Mouse (Mus musculus): Measurements from ENCODE around the gene C1qtnf6. TPM values are rescaled to one million over a fixed set of nuclear protein-coding genes. Genes with fewer than 3 reads are reported as not detected.

Gene C1qtnf6
- polyA plus RNA-seq, 1 experiment = 31.2 TPM

DNA sequence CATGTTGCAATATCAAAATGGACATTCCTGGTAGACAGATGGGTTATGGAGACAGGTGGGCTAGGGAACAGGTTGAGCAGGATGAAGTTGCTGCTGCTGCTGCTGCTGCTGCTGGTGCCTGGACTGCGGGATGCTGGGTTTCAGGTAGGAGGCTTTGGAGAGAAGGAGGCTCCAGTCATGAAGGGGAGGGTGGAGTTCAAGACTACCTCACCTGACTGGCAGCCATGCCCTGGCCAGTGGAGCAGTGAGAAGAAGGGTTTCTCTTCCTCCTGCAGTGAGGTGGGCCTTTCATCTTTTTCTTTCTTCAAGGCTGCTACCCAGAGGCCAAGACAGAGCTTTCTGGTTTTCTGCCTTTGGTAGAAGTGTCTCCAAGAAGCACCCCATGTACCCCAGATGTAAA lies 54.3 kb downstream of the C1qtnf6 start:
- H3K36me3 ChIP-seq (replicated peaks; ENCODE audit: low read length) = no peaks in the 10 kb centered on the region
- H3K4me3 ChIP-seq (replicated peaks) = no peak overlapping the region
- no peaks in the 10 kb centered on the region for H3K9me3 ChIP-seq
- TF ChIP-seq FLI1 (IDR thresholded peaks at IDR 0.05; ENCODE audit: low read length) (no peak), GATA1 (IDR thresholded peaks at IDR 0.05; ENCODE audit: borderline replicate concordance, low read length) (no peak)
- peaks cover 83% of the 10 kb centered on the region for H3K27me3 ChIP-seq (replicated peaks)
- peaks cover 24% of the 10 kb centered on the region for H3K4me1 ChIP-seq

DNA sequence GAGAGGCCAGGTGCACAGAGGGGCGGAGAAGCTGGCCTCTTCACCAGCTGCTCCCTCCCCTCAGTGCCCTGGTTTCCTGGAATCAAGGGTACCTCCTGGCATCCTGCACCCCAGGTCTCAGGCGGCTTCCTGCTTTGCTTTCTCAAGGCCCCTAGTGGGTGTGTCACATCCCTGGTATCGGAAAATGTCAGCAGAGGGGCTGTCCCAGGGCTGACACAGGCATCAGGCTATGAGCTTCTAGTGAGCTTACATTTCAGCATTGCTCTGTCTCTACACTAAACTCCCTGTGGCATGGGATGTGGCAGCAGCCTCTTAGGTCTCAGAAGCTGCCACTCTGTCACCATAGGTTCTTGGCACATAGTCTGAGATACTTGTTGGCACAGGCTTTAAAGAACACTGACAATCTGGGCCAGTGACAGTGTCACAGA lies 55.6 kb downstream of the C1qtnf6 start:
- Histone ChIP-seq H3K4me1 (peaks cover 12% of the 10 kb centered on the region; the same call in 1 of the 2 replicates), H3K27me3 (replicated peaks) (peaks cover 83% of the 10 kb centered on the region), H3K4me3 (replicated peaks) (no peak overlapping the region), H3K36me3 (replicated peaks; ENCODE audit: low read length) (no peaks in the 10 kb centered on the region), H3K9me3 (no peaks in the 10 kb centered on the region)
- TF ChIP-seq FLI1 (IDR thresholded peaks at IDR 0.05; ENCODE audit: low read length) = no peak
- TF ChIP-seq GATA1 (IDR thresholded peaks at IDR 0.05; ENCODE audit: borderline replicate concordance, low read length) = no peak

DNA sequence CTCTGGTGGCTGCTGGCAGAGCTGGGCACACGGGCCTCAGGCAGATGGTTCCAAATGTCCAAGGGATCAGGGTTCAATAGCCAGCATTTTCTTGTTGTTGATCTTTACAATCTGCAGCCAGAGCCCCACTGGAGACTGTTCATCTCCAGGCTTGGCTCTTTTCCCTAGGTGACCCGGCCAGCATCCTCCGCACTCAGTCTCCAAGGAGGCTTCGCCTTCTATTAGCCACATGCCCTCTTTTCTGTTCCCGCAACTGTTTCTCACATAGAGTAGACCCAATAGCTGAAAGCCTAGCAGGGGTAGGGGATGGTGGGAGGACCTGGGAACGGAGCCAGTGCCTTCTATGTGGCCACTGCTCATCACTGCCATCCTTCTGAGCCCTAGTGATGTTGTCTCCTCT lies 57.8 kb downstream of the C1qtnf6 start:
- H3K27me3 ChIP-seq (replicated peaks) = peaks cover 84% of the 10 kb centered on the region
- no peaks in the 10 kb centered on the region for H3K9me3 ChIP-seq
- no peaks in the 10 kb centered on the region for H3K36me3 ChIP-seq (replicated peaks; ENCODE audit: low read length)
- TF ChIP-seq FLI1 (IDR thresholded peaks at IDR 0.05; ENCODE audit: low read length) (no peak), GATA1 (IDR thresholded peaks at IDR 0.05; ENCODE audit: borderline replicate concordance, low read length) (no peak)
- H3K4me1 ChIP-seq = peaks cover 9% of the 10 kb centered on the region; the same call in 1 of the 2 replicates
- H3K4me3 ChIP-seq (replicated peaks) = no peak overlapping the region

Other genes starting within 250 kb of the C1qtnf6 start
- gene Csf2rb2, start 225.7 kb downstream of the C1qtnf6 start, polyA plus RNA-seq (2012; ENCODE audit: insufficient read depth, low replicate concordance) = 47.0 and 75.8 TPM in 2 replicates
- 80.6 and 123 TPM in 2 replicates for gene Csf2rb, start 205.7 kb downstream of the C1qtnf6 start, polyA plus RNA-seq (2012; ENCODE audit: insufficient read depth, low replicate concordance)
- not detected in 2 replicates for gene Tex33, start 135.5 kb downstream of the C1qtnf6 start, polyA plus RNA-seq (2012; ENCODE audit: insufficient read depth, low replicate concordance)
- 1.6 and 6.3 TPM in 2 replicates for gene Tst, start 125.5 kb downstream of the C1qtnf6 start, polyA plus RNA-seq (2012; ENCODE audit: insufficient read depth, low replicate concordance)
- 68.5 and 128 TPM in 2 replicates for gene Mpst, start 125.0 kb downstream of the C1qtnf6 start, polyA plus RNA-seq (2012; ENCODE audit: insufficient read depth, low replicate concordance)
- gene Kctd17, start 102.9 kb downstream of the C1qtnf6 start, polyA plus RNA-seq (2012; ENCODE audit: insufficient read depth, low replicate concordance) = 9.6 TPM in 1 of 2 replicates, not detected in the other
- gene Tmprss6, start 62.8 kb downstream of the C1qtnf6 start, polyA plus RNA-seq (2012; ENCODE audit: insufficient read depth, low replicate concordance) = not detected in 2 replicates
- gene Il2rb, start 36.1 kb downstream of the C1qtnf6 start, polyA plus RNA-seq (2012; ENCODE audit: insufficient read depth, low replicate concordance) = not detected in 2 replicates
- not detected in 2 replicates for gene Sstr3, start 13.3 kb upstream of the C1qtnf6 start, polyA plus RNA-seq (2012; ENCODE audit: insufficient read depth, low replicate concordance)
- 860 and 3,464 TPM in 2 replicates for gene Rac2, start 41.4 kb upstream of the C1qtnf6 start, polyA plus RNA-seq (2012; ENCODE audit: insufficient read depth, low replicate concordance)
- gene Cyth4, start 65.6 kb upstream of the C1qtnf6 start, polyA plus RNA-seq (2012; ENCODE audit: insufficient read depth, low replicate concordance) = 27.7 and 31.6 TPM in 2 replicates
- gene Elfn2, start 187.4 kb upstream of the C1qtnf6 start, polyA plus RNA-seq (2012; ENCODE audit: insufficient read depth, low replicate concordance) = 0.26 and 0.28 TPM in 2 replicates
- gene Mfng, start 242.1 kb upstream of the C1qtnf6 start, polyA plus RNA-seq (2012; ENCODE audit: insufficient read depth, low replicate concordance) = 36.6 and 48.4 TPM in 2 replicates